Mouse (Mus musculus): Measurements from ENCODE around the gene Cox8b. TPM values are rescaled to one million over a fixed set of nuclear protein-coding genes. Genes with fewer than 3 reads are reported as not detected.

Cox8b gene
- total RNA-seq (2022): 1,000 to 10,000 TPM; 2,926 to 3,503 (median 3,138) TPM

DNA sequence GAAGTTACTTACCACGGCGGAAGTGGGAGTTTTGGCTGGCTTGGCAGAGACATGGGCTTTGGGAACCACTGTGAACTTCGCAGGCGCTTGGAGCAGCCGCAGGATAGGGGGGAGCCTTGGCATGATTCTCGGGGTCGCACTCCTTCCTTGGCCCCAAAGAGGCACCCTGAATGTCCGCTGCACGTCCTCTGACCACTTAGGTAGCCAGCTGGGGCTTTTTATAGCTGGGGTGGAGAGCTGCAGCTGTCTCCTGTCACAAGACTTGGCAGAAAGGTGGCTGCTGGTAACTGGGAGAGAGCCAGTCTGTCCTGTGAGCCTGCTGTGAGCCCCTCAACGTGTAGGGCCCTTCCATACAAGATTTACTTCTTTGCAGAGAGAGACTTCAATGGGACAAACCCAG is at the start of gene Cox8b:
TSS of gene Cox8b (minus strand) at position 227 of the 400 bp plus-strand sequence.
- DNase-seq (ENCODE audit: low spot score): peak; percentile 55

DNA sequence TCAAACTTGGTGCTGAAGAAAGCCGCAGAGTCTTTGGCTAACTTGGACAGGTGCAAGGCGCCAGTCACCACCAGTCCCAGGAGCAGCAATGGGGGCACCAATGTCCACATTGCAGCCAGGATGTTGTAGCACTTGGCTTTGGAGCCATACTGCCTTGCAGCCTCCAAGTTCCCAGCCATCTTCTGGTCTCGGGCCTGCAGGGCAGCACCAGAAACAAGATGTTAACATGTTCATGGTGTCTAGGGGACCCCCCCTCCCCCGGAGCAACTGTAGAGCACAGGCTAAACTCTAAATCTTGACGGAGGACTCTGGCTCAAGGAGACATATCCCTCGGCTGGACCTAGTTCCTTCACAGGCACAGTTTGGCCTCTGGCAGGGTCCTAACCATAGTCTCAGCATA is 49.0 kb upstream of the Cox8b start:
- DNase-seq (ENCODE audit: low spot score): no peak

DNA sequence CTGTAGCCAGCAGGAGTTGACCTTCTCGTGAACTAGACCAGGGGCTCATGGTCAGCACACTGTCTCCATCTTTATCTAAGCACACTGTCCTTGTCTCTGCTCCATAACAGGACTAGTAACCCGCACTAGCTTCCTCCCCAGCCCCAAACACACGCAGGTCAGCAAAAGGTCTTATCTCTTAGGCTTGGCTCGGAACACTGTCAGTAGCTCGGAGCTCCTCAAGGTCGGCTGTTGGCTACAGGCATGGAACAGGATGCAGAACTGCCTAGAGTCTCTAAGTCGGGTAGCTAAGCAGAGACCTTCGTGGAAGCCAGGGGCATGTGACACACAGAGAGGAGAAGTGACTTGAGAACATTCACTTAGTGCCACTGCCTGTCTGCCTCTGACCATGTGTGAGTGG is 47.9 kb upstream of the Cox8b start:
- DNase-seq (ENCODE audit: low spot score): no peak

DNA sequence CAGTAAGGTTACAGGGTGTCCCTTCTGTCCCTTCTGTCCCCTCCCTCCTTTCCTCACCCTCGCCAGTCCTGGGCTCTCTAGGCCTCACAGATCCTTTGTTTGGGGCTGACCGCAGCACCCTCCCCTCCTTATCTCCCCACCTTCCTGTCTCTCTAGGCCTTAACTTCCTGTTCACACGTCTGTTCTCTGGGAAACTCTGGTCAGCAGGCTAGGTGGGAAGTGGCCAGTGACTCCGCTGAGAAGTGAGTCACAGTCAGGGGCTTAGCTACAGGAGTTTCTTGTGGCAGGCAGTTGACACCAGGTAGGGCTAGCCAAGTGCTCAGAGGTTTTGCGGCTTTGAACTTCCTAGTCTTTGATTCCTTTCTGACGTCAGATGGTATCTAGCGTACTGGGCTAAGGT is 46.7 kb upstream of the Cox8b start:
- peak; percentile 62 for DNase-seq (ENCODE audit: low spot score)

DNA sequence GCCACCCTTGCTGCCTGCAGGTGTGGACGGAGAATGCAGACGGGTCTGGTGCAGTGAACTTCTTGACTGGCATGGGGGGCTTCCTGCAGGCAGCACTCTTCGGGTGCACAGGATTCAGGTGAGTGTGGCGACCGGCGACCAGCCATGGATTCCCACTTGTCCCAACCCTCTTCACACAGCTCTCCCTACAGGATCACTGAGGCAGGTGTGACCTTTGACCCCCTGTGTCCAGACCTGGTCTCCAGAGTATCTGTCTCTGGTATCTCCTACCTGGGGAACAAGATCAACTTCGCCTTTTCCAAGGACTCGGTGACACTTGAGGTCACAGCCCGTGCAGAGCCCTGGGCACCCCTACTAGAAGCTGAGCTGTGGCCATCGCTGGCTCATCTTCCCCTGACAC is 46.1 kb upstream of the Cox8b start:
- no peak for DNase-seq (ENCODE audit: low spot score)

DNA sequence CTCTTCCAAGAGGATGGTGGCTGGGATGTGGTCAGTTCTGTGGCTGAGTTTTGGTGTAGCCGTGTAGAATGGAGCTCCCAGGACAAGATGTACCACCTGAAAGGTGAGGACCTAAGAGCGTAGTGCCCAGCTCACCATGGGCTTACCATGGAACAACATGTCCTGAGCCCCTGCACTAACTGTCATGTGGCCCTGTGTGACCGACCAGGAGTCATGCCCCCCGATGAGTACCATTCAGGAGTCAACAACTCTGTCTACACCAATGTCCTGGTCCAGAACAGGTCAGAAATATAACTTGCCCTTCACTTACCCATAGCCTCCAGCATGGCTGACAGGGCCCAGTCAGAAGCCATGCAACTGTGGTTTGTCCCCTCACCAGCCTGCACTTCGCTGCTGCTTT is 45.0 kb upstream of the Cox8b start:
- DNase-seq (ENCODE audit: low spot score): no peak

DNA sequence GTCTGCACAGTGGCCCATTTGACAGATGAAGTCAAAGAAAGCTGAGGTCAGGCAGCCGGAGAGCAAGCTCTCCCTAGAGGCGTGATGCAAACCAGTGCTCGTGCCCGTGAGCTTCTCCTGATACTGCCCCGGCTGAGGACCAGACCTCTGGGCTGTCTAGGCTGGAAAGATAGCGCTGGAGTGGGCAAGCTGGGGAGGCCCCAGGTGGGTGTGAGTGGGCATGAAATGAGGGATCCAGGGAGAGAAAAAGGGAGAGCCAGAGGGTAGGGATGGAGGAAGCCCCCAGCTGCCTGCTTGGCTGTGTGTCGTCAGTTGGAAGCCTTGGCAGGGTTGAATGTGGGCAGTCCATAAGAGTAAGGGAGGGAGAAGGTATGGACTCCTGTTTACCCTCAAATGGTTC is 44.0 kb upstream of the Cox8b start:
- DNase-seq (ENCODE audit: low spot score): no peak

DNA sequence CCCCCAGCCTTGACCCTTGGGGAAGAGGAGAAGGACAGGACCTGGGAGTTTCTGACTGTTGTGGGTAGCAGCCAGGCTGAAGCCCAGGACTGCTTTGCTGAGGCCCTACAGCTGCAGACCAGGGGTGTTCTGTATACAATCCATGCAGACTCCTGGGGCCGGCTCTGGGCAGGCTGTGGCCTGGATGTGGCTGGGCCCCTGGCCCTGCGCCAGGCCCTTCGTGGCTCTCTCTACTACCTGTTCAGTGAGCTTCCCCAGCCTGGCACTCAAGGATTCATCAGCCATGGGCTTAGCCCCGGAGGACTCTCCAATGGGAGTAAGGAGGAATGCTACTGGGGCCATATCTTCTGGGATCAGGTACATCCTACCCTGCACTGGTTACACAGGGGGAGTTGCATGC is 43.1 kb upstream of the Cox8b start:
- DNase-seq (ENCODE audit: low spot score): no peak

DNA sequence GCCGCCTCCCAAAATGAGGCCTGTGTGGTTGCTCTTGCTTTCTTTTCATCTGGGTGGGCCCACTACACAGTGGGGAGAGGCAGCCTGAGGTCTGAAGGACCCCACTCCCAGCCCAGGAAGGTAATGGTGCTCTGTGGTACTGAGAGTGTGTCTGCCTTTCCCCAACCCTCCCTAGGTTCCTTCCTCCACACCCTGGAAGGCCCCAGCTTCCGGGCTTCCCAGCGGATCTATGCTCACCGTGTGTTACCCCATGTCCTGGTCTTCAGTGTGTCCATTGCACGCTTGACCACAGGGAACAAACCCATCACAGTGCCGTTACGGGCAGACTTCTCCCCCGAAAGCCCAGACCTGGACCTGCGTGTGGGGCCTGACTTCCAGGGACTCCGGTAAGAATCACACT is 42.6 kb upstream of the Cox8b start:
- no peak for DNase-seq (ENCODE audit: low spot score)

DNA sequence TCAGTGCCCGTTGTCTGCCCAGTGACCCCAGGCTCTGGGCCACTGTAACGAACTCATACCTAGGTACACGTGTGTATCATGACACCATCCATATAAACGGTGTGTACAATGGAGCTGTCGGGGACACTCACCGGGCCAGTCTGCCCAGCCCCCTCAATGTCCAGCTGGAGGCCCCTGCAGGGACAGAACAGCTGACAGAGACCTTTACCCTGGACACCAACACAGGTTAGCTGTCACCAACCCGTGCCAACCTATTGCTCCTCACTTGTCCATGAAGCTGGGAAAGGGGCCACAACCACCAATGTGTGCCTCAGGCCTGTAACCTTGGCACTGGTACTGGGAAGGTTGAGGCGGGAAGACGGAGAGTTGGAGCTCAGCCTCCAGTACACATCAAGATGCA is 42.1 kb upstream of the Cox8b start:
- DNase-seq (ENCODE audit: low spot score): no peak

DNA sequence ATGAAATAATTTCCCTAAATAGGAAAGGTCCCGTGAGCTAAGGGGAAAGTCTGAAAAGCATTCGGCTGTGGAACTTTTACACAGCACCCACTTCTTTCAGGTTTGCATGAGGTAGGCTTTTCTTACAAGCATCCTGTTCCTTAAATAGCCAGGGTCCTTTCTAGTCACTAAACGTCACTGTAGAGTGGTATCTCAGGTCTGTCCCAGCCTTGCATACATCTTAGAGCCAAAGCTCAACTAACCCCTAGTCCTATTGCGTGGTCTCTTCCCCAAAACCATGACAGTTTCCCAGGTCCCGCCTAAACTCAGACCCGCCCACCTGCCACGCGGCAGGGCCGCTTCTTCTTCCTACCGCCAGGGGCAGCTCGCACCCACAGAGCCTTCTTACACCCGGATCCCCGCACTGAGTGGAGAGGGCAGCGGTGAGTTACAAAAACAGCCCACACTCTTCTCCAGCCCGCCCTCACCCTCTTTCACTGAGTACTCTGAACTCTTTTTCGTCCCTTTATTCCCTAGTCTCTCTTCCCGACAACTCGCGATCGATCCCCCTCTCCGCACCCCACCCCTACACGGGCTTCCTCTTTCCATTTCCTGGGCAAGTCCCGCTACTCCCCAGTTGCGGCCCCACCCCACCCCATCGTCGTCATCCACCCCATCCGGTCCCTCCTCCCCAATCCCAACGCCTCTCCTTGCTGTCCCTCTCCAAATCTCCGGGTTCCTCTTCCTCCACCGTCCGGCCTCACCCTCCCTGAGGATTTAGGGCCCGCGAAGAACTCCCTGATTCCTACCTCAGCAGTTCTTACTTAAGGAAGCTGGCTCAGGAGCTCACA is 41.2 kb upstream of the Cox8b start, which contains the start of gene Pgghg:
TSS of gene Pgghg (plus strand) at position 170 of the 830 bp plus-strand sequence.
- peak; percentile 92 for DNase-seq (ENCODE audit: low spot score)

DNA sequence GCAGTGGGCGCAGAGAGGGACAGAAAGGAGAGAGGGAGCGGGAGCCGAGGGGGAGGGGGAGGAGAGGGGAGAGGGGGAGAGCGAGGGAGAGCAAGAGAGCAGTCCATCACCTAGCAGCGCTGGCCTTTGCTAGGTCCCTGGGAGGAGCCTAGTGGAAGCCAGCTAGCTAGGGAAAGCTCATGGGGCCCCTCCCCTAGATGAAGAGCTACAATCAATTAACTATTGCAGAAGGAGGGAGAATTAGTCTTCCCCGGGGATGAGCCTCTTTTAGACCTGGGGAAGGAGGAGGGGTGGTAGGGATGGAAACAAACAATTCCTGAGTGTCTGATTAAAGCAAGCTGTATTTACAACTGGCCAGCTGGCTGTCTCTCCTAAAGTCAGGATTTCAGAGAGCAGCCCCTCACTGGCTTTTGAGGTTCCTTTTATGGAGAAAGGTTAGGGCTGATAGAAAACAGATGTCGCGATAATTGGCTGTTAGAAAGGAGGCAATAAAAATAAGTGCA is 39.5 kb upstream of the Cox8b start:
- DNase-seq (ENCODE audit: low spot score): no peak

DNA sequence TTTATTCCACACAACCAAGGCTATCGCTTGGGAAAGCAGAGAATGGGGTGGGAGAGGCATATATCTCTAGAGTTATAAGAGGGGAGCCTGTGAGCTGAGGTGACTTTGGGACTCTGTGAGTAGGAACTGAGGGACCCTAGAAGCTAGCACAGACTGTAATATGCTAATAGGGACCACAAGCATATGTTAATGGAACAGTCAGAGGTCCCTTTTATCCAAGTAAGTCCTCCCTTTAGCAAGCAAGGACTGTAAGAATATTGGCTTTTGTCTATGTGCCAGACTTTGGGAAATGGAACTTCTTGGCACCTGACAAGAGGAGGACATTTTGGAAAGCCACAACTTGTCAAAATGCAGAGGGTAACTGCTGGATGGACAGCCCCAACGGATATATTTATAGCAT is 38.6 kb upstream of the Cox8b start:
- no peak for DNase-seq (ENCODE audit: low spot score)

DNA sequence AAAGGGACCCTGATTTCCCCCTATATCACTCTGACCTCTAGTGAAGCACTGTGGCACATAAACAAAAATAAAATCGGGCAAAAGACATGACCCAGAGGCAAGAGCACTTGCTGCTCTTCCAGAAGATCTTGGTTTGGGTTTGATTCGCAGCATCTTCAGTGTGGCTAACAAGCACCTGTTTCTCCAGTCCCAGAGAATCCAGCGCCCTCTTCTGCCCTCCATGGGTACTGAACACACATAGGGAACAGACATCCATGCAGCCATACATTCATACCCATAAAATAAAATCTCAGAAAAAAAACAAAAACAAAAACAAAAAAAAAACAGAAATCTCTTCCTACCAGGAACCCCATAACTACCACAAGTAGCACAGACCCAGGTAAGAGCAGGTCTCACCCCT is 38.2 kb upstream of the Cox8b start:
- DNase-seq (ENCODE audit: low spot score): no peak

DNA sequence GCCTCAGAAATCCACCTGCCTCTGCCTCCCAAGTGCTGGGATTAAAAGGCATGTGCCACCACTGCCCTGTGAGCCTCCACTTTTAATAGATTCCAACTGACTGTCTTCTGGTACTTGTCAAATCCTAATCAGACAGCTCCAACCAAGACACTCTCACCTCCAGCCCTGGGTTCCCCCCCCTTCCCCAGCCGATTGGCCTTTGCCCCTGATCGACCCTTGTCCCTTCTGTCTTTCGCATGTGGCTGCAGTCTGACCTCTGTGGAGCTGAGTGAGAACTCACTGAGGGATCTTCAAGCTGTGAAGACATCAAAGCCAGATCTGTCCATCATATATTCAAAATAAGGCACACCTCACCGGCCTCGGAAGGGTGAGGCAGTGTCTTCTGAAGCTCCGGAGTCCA is 26.9 kb upstream of the Cox8b start:
- no peak for DNase-seq (ENCODE audit: low spot score)

DNA sequence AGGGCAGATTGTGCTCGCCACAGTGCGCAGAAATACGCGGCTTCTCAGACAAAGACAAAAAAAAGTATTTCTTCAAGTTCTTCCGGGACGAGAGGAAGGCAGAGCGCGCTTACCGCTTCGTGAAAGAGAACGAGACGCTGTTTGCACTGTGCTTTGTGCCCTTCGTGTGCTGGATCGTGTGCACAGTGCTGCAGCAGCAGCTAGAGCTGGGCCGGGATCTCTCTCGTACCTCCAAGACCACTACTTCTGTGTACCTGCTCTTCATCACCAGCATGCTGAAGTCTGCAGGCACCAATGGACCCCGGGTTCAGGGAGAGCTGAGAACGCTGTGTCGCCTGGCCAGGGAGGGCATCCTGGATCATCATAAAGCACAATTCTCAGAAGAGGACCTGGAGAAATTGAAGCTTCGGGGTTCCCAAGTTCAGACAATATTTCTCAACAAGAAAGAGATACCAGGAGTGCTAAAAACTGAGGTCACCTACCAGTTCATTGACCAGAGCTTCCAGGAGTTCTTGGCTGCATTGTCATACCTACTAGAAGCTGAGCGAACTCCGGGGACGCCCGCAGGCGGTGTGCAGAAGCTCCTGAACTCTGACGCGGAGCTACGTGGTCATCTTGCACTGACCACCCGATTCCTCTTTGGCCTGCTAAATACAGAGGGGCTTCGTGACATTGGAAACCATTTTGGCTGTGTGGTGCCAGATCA is 23.0 kb upstream of the Cox8b start:
- DNase-seq (ENCODE audit: low spot score): no peak

DNA sequence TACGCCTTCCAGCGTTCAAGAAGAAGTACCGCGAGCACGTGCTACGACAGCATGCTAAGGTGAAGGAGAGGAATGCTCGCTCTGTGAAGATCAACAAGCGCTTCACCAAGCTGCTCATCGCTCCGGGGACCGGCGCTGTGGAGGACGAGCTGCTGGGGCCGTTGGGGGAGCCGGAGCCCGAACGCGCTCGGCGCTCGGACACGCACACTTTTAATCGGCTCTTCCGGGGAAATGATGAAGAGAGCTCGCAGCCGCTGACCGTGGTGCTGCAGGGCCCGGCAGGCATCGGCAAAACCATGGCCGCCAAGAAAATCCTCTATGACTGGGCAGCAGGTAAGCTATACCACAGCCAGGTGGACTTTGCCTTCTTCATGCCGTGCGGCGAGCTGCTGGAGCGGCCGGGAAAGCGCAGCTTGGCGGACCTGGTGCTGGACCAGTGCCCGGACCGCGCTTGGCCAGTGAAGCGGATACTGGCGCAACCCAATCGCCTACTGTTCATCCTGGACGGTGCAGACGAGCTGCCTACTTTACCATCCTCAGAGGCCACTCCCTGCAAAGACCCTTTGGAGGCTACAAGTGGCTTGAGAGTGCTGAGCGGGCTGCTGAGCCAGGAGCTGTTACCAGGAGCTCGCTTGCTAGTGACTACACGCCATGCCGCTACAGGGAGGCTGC is 22.3 kb upstream of the Cox8b start:
- DNase-seq (ENCODE audit: low spot score): no peak

DNA sequence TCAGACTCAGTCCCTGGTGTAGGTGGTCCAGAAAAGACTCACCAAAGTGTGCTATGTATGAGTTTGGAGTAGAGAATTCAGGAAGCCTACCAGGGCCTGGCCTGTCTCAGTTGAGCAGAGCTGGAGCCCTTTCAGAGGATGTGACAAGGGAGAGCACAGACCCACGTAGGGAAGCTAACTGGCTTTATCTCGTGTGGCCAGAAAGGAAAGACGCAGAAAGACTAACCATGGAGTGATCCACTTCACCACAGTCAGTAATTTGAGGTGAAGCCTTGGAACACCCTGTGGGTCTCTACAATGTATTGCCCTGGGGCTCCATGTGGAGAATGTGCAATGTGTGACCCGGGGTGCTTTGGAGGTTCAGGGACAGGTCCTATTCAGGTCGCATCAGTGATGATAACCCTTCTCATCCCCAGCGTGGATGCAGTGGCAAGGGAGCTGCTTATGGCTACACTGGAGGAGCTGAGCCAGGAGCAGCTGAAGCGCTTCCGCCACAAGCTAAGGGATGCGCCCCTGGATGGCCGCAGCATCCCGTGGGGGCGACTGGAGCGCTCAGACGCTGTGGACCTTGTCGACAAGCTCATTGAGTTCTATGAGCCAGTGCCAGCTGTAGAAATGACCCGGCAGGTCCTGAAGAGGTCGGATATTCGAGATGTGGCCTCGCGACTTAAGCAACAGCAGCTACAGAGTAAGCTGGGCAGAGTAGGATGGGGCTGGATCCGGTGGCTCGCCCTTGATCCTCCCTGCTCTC is 21.2 kb upstream of the Cox8b start:
- no peak for DNase-seq (ENCODE audit: low spot score)

DNA sequence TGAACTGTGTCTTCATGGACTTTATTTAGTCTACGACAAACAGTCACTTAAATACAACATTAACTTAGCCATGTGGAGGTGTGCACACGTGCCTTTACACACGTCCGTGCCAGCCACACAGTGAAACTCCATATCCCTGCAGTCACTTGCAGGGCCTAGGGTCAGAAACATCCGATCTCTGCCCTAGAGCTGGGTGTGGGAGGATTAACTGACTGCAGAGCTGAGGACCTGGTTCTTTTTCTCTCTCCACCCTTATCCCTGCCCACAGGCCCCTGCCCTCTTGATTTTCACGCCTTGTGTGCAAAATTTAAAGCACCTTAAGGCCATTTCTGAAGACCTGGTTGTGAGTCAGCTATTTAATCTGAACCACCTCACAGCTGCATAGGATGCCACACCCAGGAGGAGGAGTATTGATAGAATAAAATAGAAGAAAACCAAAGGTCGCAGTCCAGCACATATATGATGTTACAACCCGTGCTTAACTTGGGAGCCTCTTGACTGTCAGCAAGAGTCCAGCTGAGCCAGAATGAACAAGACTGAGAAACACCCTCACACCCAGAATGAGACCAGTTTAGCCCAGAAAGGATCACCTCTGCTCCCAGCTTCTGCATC is 20.3 kb upstream of the Cox8b start, which contains the start of gene Nlrp6:
TSS of gene Nlrp6 (plus strand) at position 485 of the 612 bp plus-strand sequence.
- DNase-seq (ENCODE audit: low spot score): no peak

DNA sequence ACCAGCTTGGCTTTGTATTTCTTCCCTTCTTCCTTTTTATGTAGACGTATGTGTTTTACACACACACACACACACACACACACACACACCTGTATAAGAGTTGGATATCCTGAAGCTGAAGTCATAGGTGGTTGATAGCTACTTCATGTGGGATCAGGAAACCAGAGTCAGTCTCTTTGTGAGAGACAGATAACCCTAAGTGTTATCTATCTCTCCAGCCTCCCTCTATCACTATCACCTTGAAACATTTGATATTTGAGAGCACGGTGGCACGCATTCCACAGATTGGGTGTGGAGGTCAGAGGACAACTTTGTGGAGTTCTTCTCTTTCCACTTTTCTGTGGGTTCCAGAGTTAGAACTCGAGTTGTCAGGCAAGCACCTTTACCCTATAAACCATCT is 19.7 kb upstream of the Cox8b start:
- DNase-seq (ENCODE audit: low spot score): no peak

DNA sequence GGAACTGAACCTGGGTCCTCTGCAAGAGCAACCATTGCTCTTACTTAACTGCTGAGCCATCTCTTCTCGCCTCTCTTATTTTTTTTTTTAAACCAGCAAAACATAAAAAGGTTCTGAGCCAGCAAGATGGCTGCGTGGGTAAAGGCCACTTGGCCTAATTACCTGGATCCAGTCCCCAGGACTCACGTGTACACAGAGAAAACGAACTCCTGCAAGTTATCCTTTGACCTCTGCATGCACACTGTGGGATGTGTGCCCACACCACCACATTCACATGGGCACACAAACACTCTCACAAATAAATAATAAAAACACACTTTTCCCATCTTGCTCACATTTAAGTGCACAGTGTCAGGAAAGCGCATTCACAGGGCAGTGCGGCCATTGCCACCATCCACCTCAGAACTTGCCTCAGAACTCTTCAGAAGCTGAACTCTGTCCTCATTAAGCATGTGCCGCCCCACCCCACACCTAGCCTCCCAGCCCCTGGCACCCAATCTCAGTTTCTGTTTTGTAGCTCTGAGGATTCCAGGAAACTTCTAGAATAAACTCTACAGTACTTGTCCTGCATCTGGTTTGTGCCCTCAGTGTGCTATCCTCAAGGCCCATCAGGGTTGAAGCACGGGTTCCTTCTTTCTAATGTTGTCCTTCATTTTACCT is 13.9 kb upstream of the Cox8b start:
- DNase-seq (ENCODE audit: low spot score): no peak

Measured in heart, adult 8-10 months (tissue).